Mouse (Mus musculus) hematopoietic stem cell, adult 5-6 weeks (primary cell): Measurements from ENCODE around the gene Dusp27. TPM values are rescaled to one million over a fixed set of nuclear protein-coding genes. Genes with fewer than 3 reads are reported as not detected.

Experiments used
- ATAC-seq, 2 experiments: fragments of 125-278 bp in 1 of 2; replicated peaks in 1 of 2; 2 replicates each; pipeline ENCODE4 v1.8.0; 2016 to 2017; ENCODE audit warnings: inconsistent platforms in 2 of 2, mild to moderate bottlenecking in 2 of 2, moderate number of reproducible peaks in 2 of 2, low read depth in 1 of 2, moderate TSS enrichment in 1 of 2; ENCODE audit not compliant: low FRiP score in 2 of 2, poor library complexity in 2 of 2, severe bottlenecking in 2 of 2, insufficient read depth in 1 of 2, low TSS enrichment in 1 of 2
- total RNA-seq: library from RNA; stranded (forward); fragments of 172-1452, 232-1000 nt; gene quantifications from 2 replicates; pipeline ENCODE4 v1.2.3, GENCODE M21; 2017

The Dusp27 gene
- total RNA-seq, 1 experiment from 2014 or later, result not detected

DNA sequence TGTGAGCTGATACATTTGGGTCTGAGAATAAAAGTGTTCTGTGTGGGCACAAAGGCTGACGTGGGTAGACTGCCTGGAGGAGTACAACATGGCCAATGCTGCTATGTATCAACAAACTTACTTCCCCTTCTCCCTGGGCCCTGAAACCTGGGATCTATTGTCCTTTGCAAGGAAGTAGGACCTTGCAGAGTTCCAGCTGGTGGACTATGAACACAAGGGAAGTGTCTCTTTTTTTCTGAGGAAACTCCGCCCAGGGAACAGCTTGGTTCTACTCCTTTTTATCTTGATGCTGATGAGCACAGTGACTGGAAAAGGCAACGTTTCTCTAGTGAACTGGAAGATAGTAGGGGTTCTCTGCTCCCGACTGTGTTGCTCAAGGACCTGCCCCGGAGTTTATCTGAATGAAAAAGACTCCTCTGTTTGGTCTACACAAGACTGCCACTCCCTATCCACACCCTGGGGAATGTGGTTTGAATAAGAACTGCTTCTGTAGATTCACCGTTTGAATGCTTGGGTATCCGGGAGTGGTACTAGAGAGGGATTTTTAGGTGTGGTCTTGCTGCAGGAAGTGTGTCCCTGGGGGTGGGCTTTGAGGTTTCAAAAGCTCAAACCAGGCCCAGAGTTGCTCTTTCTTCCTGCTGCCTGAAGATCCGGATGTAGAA lies 2.7 kb downstream of the Dusp27 start:
- no peak for ATAC-seq

- no peak for ATAC-seq
Observed at GRCm38 (mm10) chr1:166123751-166124150, 4.0 kb downstream of the Dusp27 start.

GRCm38 (mm10) chr1:166123045-166123444 lies 4.7 kb downstream of the Dusp27 start:
- ATAC-seq, result no peak

- no peak for ATAC-seq
Observed at GRCm38 (mm10) chr1:166122114-166122513, 5.6 kb downstream of the Dusp27 start.

- ATAC-seq, result no peak
Observed at GRCm38 (mm10) chr1:166117866-166118639, 9.7 kb downstream of the Dusp27 start.

GRCm38 (mm10) chr1:166115719-166116118 lies 12.0 kb downstream of the Dusp27 start:
- peak; percentile 49 to 68 for ATAC-seq

GRCm38 (mm10) chr1:166114986-166115385 lies 12.7 kb downstream of the Dusp27 start:
- ATAC-seq, result no peak

DNA sequence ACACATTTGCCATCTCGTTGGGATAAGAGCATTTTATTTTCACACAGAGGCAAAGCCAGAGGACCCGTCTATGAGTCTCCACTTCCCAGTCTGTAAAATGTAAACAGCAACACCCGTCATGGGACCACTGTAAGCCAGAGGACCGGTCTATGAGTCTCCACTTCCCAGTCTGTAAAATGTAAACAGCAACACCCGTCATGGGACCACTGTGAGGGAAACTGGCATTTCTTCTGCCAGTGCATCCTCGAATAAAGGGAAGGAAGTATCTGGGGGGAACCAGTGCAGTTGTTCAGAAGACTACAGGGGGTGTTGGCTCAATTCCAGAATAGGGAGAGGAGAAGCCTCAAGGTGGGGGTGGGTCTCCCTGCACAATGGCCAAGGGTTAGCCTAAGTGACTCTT lies 22.3 kb downstream of the Dusp27 start:
- peak; percentile 20 to 42; a peak in 2 of 4 replicates for ATAC-seq

DNA sequence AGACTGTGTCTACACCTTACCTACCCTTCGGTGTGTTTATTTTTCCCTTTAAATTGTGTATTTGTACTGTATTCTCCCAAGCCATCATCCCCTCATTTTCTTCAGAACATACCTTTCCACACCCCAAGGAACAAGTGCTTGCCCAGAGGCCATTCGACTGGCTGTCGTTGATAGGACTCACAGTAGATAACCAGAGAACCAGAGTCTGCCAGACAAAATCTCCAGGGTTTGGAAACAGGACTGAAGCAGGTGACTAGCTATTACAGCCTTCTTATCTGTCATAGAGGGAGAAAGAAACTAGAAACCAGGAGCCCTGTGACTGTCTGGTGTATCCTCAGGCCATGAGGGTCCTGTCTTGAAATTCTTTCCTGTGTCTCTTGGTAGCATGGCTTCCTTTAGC lies 22.9 kb downstream of the Dusp27 start:
- no peak for ATAC-seq

- ATAC-seq, result peak in 1 of 2 experiments; percentile 60; a peak in 1 of 4 replicates
Observed at GRCm38 (mm10) chr1:166102920-166103608, 24.7 kb downstream of the Dusp27 start.

DNA sequence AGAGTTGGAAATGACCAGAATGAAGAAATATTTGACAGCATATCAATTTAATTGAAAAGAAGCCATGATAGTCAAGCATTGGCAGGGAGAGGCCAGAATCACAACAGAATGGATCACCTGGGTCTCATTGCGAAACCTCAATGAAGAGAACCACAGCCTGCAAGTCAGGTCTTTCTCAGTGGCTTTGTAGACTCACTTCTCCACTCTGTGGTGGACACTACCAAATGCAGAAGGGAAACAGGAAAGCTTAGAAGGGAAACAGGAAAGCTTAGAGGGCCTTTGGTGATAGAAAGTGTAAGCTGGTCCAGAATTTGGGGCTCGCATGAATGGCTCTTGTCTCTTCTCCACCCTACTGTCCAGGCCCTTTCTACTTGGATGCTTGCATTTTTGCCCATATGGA lies 29.6 kb downstream of the Dusp27 start:
- ATAC-seq, result 0 out of 4 replicates have a peak, but pooled peaks of 1 of the 2 experiments have one; percentile 20

- ATAC-seq, result no peak
Observed at GRCm38 (mm10) chr1:166094462-166094861, 33.3 kb downstream of the Dusp27 start.

GRCm38 (mm10) chr1:166090306-166090705 lies 37.4 kb downstream of the Dusp27 start:
- ATAC-seq, result no peak

DNA sequence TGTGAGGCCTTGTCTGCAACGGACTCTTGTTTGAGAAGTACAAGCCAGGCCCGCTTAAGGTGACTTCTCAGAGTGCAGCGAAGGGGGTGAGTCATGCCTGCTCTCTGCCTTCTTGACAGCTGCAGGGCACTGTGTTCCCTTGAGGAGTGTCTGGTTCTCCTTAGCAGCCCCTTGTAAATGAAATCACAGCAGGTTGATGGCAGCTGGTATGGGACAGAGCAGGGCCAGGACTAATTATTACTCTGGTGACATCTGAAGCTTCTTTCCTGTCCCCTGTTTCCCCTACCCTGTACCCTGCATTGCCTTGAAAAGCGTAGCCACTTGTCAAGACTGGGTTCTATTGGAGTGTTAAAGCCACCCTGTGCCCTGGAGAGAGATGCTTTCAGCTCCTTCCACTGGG lies 38.0 kb downstream of the Dusp27 start:
- no peak; a peak in 1 of 4 replicates for ATAC-seq

GRCm38 (mm10) chr1:166089337-166089736 lies 38.4 kb downstream of the Dusp27 start:
- no peak for ATAC-seq

GRCm38 (mm10) chr1:166088446-166089170 lies 39.1 kb downstream of the Dusp27 start:
- no peak for ATAC-seq

DNA sequence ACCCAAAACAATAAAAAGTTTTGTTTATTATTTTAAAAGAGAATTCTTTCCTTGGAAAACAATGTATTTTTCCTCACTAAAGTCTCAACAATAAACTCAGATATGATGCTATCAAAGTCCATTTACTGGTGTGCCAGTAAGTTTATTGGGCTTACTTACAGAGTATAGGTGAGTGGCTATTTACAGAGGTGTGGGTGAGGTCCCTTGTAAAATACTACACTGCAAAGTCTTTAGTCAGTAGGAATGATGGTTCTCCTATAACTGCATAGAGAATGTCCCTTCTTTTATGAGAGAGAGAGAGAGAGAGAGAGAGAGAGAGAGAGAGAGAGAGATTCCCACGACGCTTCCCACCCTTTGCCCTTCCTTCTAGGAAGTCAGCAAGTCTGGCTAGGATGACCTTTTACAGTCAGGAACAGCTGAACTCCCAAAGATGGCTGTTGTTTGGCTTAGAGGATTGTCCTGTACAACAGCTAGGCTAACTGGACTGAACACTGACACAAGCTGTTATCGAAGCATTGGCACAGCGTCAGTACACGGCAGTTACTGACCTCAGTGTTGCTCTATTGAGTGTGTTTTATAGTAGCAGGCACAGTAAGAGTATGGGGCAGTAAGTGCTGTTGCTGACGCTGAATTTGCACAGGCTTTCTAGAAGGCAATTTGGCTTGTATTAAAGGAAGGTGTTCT lies 50.5 kb downstream of the Dusp27 start:
- no peak for ATAC-seq
